Mouse (Mus musculus) gastrocnemius, postnatal 10 days (tissue): ENCODE measurements around the gene G0s2. TPM values are rescaled to one million over a fixed set of nuclear protein-coding genes. Genes with fewer than 3 reads are reported as not detected.

ENCODE experiments used
- total RNA-seq, 2 experiments: library from RNA; stranded (reverse); gene quantifications; 2 replicates each; pipeline ENCODE4 v1.2.3; 2021

Gene G0s2
- total RNA-seq, 2 experiments from 2014 or later = 24.8 to 30.4 TPM

Other genes with a start within 250 kb of the G0s2 start
- gene Syt14, start 237.4 kb downstream of the G0s2 start, total RNA-seq = under 1 TPM; 0.59 to 0.61 TPM
- 10 to 100 TPM in 1 of 2 experiments, 1 to 10 TPM in 1; 9.2 to 12.9 TPM for gene Diexf, start 142.9 kb downstream of the G0s2 start, total RNA-seq
- gene Irf6, start 120.1 kb downstream of the G0s2 start, total RNA-seq = 1 to 10 TPM; 2.7 to 2.8 TPM
- 1 to 10 TPM; 3.8 to 5.3 TPM for gene A130010J15Rik, start 105.2 kb downstream of the G0s2 start, total RNA-seq
- 10 to 100 TPM; 20.9 to 24.1 TPM for gene Traf3ip3, start 71.5 kb downstream of the G0s2 start, total RNA-seq
- gene Lamb3, start 65.5 kb downstream of the G0s2 start, total RNA-seq = 1 to 10 TPM; 1.2 to 2.0 TPM
- gene Hsd11b1, start 9.1 kb downstream of the G0s2 start, total RNA-seq = 1 to 10 TPM; 4.0 to 4.3 TPM
- gene Camk1g, start 97.1 kb upstream of the G0s2 start, total RNA-seq = under 1 TPM; 0.42 to 0.47 TPM